Mouse (Mus musculus): ENCODE data around the gene Lonrf2. TPM values are rescaled to one million over a fixed set of nuclear protein-coding genes. Genes with fewer than 3 reads are reported as not detected.

Gene Lonrf2
- total RNA-seq, 2 experiments from 2014 or later: 4.3 to 6.7 TPM

- peak; percentile 55 for DNase-seq
Measured at GRCm38 (mm10) chr1:38835568-38836476, 689 bp downstream of the Lonrf2 start.

DNA sequence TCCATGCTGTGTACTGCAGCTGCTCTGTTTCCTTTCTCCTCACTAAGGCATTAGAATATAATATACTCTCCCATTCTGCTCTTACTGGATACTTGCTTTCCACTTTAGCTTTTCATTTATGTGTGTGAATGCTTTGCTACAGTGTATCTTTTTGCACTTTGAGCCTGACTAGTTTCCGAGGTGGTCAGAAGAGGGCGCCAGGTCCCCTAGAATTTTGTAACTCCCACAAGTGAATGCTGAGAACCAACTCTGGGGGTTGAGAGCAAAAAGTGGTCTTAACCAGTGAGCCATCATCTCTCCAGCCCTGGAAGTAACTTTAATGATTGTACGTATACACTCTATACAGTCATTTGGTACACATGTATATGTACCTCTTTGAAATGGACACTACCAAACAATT is 1.6 kb downstream of the Lonrf2 start:
- DNase-seq: peak; percentile 40

DNA sequence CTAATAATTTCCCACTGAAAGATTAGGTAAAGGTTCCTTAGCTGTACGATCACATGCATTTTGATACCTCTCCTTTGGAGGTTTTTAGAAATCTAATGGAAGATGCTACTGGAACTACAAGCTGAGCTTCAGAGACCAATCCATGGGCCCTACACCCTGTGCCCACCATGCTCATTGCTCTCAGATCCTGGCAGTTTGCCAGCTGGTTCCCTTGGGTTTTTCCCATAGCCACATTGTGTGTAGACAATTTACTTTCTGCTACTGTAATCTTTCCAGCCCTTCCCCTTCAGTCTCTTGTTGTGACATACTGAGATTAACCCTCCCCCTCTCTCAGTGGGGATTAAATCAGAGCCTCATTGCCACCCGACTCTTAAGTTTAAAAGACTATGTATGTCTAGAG is 11.6 kb downstream of the Lonrf2 start:
- DNase-seq: no peak

DNA sequence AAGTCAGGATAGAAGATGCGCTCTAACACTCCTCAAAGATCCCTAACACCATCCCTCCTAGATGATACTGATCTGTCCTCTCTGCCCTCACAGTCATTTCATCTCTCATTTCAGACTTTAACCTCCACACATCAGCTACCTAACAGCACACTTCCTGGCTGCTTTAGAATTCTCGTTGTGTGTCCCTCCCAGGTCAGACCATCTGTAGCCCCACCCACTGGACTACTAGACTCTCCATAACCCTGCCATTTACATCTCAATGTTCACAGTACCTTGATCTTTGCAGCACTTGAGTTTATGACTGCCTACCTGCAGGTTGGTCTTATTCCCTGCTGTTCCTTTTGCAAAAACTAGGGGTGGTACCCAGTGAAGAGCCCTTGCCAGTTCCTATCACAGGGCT is 12.7 kb downstream of the Lonrf2 start:
- no peak for DNase-seq

- DNase-seq: no peak
Measured at GRCm38 (mm10) chr1:38819691-38820090, 16.8 kb downstream of the Lonrf2 start.

GRCm38 (mm10) chr1:38817671-38818070 is 18.8 kb downstream of the Lonrf2 start:
- DNase-seq: no peak

- DNase-seq: no peak
Measured at GRCm38 (mm10) chr1:38817268-38817667, 19.2 kb downstream of the Lonrf2 start.

DNA sequence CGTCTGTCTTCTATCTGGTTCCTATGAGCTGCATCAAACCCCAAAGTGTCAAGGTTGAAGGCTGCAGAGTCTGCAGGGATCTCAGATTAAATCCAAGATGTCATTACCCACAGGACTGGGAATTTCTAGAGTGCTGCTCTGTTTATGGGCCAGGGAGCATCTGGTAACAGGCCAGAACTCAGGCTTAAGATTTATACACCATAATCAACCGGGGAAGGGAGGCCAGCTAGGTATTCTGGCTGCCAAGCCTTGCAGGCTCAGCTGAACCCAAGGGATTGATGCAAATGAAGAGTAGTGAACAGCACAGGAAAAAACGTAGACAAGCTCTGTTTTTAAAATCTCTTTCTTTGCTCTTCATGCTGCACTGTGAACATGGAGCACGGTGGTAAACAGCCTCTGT is 20.2 kb downstream of the Lonrf2 start:
- DNase-seq: peak; percentile 22

GRCm38 (mm10) chr1:38807121-38807520 is 29.4 kb downstream of the Lonrf2 start:
- no peak for DNase-seq

GRCm38 (mm10) chr1:38800402-38800801 is 36.1 kb downstream of the Lonrf2 start:
- DNase-seq: no peak

DNA sequence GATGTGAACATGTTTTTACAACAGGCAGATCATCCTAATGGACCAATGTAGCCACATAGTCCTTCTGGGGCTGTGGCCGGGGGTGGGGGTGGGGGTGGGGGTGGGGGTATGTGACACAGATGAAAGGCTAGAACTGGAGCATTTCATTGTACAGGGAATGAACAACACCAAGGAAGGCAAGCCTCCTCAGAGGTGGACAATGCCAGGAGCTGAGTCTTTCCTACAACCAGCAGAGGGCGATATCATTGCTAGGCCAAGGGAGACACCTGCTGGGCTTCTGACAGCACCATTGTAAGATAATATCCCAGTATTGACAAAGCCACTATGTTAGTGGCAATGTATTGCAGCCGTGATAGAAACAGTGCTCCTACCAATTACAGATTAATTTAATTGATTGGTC is 37.2 kb downstream of the Lonrf2 start:
- DNase-seq: peak; percentile 45

- DNase-seq: no peak
Measured at GRCm38 (mm10) chr1:38796936-38797335, 39.6 kb downstream of the Lonrf2 start.

DNA sequence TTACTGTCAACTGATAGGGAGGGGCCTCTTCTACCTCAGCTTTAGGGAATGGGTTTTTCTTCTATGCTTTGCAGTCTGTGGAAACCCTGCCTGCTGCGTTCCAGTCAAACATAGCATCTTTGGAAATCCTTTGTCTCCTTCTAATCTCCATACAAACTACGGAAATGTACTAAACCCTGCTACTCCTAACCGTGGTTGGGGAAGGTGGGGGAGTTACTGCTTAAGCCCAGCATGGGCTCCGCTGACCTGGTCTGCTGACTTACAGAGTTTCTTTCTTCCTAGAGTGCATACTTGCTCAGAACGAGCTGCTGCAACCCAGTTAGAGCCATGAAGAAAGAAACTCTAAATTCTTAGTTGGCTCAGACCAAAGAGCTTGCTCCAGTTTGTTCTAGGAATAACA is 41.0 kb downstream of the Lonrf2 start:
- no peak for DNase-seq

GRCm38 (mm10) chr1:38791016-38791810 is 45.3 kb downstream of the Lonrf2 start:
- no peak for DNase-seq

DNA sequence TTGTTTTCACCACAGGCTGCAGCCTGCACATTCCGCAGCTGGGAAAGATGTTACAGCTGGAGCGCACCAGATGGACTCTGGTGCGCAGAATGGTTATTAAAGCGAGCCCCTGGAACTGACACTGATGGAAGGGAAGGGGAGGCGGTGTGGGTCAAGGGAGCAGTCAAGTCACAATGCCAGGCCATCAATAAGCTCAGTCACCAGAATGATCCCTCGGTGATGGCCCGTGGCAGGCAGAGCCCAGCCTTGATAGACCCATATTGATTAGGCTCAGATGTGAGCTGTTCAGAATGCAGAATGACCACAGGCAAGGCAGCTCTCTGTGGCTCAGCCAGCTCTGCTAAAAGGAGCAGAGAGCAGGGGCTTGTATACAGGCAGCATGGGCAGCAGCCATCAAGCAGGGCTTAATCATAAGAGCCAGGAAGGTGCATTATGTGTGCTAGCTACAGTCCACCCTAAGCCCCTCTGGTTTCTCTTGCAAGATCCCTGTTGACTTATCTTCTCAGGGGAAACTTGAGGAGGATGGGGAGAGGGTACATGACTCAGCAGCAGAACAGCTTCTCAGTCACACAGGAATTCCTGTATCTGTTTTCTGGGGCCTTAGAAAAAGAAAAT is 46.4 kb downstream of the Lonrf2 start:
- DNase-seq: no peak

- no peak for DNase-seq
Measured at GRCm38 (mm10) chr1:38788904-38789303, 47.6 kb downstream of the Lonrf2 start.

GRCm38 (mm10) chr1:38787443-38787842 is 49.1 kb downstream of the Lonrf2 start:
- DNase-seq: peak; percentile 65

GRCm38 (mm10) chr1:38786358-38786757 is 50.2 kb downstream of the Lonrf2 start:
- DNase-seq: peak; percentile 77

GRCm38 (mm10) chr1:38778271-38778670 is 58.2 kb downstream of the Lonrf2 start:
- no peak for DNase-seq

GRCm38 (mm10) chr1:38777500-38777899 is 59.0 kb downstream of the Lonrf2 start:
- no peak for DNase-seq

- no peak for DNase-seq
Measured at GRCm38 (mm10) chr1:38775713-38776112, 60.8 kb downstream of the Lonrf2 start.

GRCm38 (mm10) chr1:38770676-38771075 is 65.8 kb downstream of the Lonrf2 start:
- no peak for DNase-seq

DNA sequence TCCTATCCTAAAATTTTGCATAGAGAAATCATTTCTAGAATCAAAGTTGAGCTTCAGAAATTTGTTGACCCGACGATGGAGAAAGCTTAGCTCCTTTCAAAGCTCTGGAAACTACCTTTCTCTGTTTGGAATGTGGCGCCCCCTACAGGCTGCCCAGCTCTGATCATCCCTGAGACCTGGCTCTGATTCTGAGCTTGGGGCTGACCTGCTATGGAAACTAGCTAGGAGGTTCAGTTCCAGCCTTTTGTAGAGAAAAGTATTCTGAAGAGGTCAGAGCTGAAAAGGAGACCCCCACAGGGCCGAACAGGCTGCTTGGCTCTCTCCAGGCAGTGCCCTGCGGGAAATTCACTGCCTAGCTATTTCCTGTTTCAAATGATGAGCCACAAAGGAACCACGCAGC is 66.6 kb downstream of the Lonrf2 start:
- peak; percentile 79 for DNase-seq
